Mouse (Mus musculus): ENCODE data around the gene Pecam1.
A peak's percentile ranks its signal among the peaks of the same experiment; 100 is the strongest.
"Not testable (repeated sequence)": the region's sequence is repeated elsewhere in the genome, so short reads cannot be mapped to it uniquely, and the experiment has no call there.

Pecam1 gene

DNA sequence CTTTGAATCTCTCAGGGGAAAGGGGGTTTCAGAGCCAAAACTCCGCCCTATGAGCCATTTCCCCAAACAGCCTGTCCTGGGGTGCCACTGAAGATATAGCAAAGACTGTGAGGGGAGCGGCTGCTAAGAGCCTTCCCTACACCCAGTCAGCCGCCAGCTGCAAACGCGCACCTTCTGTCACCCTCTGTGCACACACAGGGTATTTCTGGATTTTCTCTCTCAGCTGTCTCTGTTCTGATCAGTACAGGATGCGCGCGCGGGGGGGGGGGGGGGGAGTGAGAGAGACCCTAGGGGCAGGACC is 80.6 kb downstream of the Pecam1 start:
- DNase-seq (ENCODE audit: extremely low read depth, insufficient read length, low spot score) = no peak

DNA sequence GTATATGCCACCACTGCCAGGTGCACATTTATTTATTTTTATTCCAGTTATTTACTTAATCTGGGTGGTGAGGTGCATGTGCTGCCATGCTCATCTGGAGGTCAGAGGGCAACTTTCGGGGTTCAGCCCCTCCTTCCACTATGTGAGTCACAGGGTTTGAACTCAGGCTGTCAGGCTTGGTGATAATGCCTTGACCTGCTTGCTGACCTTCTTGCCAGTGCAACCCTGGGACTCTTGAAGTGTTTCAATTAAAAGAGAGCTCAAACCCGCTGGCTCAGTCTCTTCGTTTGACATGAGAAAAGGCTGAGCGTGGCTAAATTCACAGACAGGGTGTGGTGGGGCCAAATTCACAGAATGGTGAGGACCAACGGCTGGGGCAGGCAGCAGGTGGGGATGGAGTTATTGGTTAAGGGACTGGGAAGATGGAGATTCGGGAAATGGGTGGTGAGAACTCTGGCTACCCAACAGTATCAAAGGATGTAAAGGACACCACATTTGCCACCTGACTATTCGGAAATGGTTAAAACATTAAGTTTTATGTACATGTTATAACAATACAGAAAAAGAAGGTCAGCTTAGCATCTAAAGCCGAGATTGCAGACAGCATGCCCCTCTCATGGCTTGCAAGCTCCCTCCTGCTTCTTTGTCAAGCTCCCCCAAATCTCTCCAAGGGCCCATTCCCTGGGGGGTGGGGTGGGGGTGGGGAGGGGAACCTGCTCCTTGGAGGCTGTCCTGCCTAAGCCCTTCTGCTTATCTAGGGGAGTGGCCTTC is 81.1 kb downstream of the Pecam1 start:
- DNase-seq (ENCODE audit: extremely low read depth, insufficient read length, low spot score) = no peak

DNA sequence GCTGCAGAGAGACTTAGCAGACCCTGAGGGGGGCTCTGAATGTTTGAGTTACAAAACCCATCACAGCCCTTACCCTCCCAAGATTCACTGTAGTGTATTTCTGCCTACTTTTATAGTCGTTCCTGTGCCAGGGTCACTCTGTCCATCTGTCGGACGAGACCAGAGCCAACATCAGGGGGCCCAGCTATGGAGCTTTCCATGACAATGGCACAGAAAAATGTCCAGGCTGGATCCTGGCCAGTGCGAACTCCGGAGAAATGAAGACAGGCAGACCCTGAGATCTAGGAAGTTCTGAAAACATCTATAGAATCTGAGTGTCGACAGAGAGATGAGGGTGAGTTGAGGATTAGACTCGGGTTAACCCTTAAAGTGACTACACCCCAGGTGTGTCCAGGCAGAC is 82.1 kb downstream of the Pecam1 start:
- no peak for DNase-seq (ENCODE audit: extremely low read depth, insufficient read length, low spot score)

DNA sequence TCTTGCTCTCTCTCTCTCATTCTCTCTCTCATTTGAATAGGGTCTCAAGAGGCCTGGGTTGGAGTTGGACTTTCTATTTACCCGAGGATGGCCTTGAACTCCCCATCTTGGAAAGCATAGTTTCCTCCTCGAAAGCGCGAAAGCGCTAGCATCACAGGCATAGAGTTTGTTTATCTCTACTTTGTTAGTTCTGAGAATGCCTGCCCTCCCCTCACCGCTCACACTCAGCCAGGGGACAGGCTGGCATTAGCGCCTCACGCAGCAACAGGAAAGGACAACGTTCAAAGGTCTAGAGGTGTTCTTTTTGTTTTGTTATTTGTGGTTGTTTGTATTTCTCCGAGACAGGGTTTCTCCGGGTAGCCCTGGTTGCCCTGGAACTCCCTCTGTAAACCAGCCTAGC is 82.6 kb downstream of the Pecam1 start:
- DNase-seq (ENCODE audit: extremely low read depth, insufficient read length, low spot score) = no peak

DNA sequence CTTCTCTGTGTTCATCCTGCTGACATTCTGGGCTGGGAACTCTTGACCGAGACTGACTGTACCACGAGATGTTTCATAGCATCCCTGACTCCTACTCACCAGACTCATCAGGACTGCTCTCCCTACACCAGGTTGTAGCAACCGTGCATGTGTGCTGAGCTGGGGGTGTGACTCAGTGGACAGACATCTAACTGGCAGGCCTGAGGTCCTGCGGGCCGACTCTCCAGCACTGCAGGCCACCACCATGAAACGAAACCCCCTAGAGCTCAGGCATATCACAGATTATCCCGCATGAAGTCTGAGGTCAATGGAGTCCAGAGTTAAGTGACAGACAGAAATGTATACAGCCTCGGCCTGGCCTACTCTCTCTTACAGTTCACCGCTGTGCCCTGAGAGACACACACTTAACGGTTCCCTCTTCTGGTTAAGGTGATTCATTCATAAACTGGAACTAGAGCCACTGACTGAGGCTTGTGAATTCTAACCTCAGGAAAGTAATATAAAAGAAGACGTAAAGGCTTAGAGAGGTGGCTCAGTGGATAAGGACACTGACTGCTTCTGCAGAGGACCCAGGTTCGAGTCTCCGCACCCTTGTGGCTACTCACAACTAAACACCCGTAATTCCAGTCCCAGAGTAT is 83.8 kb downstream of the Pecam1 start:
- DNase-seq (ENCODE audit: extremely low read depth, insufficient read length, low spot score) = peak; percentile 78

DNA sequence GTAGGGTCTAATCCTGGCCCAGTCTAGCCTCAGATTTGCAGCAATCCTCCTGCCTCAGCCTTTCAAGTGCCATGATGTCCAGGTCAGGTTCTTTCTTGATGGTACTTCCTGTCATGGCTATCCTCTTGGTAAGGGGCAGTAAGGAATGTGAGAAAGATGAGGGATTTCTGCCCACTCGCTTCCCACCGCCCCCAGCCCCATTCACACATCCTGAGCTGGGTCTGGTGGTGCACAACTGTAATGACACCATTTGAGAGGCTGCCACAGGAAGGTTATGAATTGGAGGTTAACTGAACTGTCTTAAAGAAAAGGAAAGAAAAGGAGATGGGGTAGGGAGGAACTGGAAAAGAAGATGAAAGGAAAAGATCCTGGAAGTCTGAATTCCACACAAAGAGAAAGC is 84.6 kb downstream of the Pecam1 start:
- DNase-seq (ENCODE audit: extremely low read depth, insufficient read length, low spot score) = no peak

DNA sequence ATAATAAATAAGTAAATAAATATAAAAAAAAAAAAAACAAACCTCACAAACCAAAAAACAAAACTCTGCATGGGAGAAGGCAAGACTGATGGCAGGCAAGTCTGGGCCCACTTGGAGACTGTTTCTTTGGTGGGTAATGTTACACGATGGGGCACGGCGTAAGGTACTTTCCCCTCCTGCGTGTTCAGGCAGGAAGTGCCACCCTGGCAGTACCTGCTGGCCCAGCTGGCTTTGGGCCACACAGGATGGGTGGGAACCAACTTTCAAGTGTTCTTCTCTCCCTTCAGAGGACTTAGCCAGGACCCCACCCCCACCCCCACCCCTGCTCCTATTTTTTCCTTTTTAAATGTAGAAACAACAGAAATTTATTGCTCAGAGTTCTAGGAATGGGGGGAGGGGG is 85.1 kb downstream of the Pecam1 start:
- no peak for DNase-seq (ENCODE audit: extremely low read depth, insufficient read length, low spot score)

DNA sequence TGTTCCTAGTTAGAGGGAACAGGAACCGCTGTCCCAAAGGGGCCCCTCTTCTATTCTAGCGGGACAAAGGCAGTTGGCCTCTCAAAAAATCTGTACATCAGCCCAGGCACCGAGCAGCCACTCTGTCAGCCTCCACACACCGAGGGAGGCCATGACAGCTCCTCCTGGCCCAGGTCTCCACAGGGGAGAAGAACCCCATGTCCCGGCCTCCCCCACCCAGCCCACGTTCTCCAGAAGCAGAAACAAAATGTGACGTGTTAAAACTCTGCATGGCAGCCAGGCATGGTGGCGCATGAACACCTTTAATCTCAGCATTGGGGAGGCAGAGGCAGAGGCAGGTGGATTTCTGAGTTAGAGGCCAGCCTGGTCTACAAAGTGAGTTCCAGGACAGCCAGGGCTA is 85.7 kb downstream of the Pecam1 start:
- no peak for DNase-seq (ENCODE audit: extremely low read depth, insufficient read length, low spot score)

DNA sequence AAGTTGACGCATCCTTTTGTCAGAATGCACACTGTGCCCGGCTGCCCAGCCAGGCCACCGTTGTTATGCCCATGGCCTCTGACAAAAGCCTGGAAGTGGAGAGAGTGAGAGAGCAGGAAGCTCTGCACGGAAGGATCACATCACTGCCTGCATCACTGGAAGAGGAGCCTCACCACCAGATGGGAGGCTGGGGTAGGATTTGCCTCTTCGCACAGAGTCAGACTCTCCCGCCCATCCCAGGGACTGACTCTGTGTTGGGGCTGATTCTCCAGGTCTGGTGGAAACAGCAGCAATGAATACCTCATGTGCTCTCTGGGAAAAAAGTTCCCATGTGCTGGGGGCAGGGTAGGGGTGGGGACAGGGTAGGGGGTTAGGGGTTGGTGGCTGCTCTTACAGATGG is 86.6 kb downstream of the Pecam1 start:
- DNase-seq (ENCODE audit: extremely low read depth, insufficient read length, low spot score) = no peak

DNA sequence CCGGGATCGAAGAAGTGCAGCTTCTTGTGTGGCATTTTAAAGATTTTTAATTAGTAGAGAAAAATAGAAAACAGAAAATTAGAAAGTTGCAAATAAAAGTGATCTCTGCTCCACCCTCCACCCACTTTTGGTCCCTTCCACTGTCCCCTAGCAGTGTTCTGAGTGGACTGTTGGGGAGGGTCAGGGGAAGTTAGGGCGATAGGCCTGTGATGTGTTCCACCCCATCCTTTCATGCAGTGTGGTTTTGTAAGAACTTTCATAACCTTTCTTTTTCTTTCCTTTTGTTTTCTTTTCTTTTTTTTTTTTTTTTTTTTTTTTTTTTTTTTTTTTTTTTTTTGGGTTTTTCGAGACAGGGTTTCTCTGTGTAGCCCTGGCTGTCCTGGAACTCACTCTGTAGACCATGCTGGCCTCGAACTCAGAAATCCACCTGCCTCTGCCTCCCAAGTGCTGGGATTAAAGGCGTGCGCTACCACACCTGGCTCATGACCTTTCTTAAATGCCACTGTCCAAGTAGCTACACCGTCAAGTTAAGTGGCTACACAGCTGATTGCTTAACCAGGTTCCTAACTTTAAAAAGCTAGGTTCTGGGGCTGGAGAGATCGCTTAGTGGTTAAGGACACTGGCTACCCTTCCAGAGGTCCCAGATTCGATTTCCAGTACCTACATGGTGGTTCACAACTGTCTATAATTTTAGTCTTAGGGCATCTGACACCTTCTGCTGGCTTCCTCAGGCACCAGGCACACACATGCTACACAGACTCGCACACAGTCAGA is 87.6 kb downstream of the Pecam1 start:
- DNase-seq (ENCODE audit: extremely low read depth, insufficient read length, low spot score) = no peak

DNA sequence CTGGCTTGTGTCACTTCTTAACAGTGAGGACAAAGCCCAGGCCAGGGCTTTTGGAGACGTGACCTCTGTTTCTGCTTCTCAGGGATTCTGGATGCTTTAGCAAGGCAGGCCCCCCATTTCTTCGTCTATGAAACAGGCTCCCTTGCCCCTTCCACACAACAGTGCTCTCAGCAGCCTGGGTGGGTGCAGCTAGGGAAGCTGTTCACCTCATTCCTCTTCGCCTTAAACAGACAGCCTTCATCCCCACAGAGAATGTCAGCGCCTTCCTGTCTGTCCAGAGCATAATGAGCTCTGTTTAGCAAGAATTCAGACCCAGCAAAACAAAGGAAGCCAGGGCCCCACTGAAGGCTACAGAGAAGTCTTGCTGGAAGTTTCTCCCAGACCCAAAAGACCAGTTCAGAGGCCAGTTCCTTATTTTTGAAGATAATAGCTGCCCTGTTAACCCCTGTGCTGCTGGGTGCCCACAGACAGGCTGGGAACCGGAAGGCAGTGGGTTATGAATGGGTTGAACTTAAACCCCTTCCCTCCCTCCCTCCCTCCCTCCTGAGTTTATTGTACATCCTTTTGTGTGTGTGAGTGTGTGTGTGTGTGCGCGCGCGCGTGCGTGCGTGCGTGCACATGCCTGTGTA is 89.9 kb downstream of the Pecam1 start:
- no peak for DNase-seq (ENCODE audit: extremely low read depth, insufficient read length, low spot score)

DNA sequence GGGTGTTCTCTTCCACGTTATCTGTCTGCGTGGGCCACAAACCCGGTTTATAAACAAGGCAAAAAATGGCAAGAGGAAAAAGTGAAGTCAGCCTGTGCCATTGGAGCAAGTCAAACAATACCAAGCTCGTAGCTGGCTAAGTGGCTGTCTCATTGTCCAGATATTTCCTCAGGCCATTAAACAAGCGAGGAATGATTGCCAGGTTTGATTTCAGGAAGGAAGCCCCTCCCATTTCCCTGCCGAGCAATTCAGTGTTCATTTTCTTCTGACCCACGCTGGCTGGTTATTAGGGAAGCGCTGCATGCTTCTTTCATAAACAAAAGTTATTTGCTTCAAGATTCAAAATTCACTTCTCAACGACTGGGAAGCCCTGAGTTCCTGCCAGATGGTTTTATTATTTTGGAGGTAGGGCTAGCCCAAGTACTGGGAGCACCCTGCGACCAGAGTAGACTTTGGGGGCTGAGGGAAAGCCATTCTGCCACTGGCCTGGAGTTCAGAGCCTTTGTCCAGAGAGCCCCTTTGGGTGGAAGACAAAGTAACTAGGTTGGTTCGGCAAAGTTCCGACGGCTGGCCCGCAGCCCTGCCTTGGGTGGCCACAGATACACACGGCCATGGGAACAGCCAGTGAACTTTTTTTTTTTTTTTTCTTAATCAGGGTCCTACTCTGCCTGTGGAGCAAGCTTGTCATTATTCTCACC is 90.7 kb downstream of the Pecam1 start:
- peak; percentile 50 for DNase-seq (ENCODE audit: extremely low read depth, insufficient read length, low spot score)

DNA sequence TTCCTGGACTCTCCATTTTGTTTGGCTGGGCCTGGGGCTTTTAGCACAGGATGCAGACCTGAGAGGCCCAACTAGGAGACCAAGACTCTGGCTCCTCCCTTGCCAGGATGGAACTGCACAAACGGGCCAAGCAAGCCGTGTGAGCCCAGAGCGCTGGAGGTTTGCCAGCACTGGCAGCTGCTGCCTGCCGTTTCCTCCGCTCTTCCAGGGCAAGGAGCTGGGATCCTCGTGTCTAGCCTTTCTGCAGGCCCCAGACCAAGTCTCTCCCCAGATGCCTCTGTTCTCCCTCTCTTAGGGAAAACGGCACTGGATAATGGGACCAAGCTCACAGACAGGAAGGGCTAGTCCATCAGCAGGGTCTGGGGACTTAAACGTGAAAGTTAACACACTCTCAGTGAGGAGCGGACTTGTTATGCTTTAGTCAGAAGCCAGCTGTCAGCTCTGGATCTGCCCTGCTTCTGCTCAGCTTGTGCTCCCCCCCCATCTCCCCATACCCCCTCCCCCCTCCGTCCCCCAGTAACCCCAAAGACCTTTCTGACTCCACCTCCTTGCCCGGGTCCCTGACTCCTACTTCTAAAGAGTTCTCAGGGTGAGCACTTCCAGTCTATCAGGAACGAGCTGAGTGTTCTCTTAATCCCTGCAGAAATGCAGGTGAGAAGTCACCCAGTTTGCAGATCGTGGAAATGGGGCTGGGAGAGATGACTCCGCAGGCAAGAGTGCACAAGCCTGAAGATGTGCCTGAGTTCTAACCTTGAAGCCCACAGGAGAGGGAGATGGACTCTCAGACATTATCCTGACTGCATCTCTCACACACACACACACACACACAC is 92.2 kb downstream of the Pecam1 start:
- peak; percentile 83 for DNase-seq (ENCODE audit: extremely low read depth, insufficient read length, low spot score)

DNA sequence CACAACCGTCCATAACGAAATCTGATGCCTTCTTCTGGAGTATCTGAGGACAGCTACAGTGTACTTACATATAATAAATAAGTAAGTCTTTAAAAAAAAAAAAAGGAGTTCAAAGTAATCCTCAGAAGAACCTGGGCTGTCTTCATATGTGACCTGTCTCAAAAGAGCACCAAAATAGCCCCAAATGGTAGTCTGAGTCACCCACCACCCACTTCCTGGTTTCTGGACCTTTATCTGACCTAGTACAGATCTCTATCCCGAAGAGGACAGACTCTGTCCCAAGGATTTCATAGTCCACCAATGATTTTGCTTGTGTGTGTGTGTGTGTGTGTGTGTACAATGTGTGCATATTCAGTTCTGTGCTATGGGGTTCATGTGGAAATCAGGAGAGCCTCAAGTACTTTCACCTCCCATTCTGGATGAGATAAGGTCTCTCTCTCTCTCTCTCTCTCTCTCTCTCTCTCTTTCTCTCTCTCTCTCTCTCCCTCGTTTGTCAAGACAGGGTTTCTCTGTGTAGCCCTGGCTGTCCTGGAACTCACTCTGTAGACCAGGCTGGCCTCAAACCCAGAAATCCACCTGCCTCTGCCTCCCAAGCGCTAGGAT is 93.4 kb downstream of the Pecam1 start:
- DNase-seq (ENCODE audit: extremely low read depth, insufficient read length, low spot score) = not testable (repeated sequence)

DNA sequence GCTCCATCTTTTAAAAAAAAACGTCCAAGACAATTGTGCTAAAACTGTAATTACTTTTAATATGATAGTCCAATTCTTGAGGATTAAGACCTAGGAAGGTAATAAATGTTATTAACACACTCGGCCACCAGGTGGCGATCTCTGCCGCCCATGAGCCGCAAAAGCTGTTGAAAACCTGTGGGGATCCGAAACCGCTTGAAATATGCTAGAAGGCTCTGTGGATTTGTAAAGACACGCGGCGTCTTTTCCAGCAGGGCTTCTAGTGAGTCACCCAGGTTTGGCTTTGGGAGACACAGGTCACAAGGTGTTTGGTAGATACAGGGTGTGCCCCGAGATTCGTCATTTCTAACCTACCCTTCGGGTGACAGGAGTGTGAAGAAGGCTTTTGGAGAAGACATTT is 102.1 kb downstream of the Pecam1 start:
- peak; percentile 60 for DNase-seq (ENCODE audit: extremely low read depth, insufficient read length, low spot score)

DNA sequence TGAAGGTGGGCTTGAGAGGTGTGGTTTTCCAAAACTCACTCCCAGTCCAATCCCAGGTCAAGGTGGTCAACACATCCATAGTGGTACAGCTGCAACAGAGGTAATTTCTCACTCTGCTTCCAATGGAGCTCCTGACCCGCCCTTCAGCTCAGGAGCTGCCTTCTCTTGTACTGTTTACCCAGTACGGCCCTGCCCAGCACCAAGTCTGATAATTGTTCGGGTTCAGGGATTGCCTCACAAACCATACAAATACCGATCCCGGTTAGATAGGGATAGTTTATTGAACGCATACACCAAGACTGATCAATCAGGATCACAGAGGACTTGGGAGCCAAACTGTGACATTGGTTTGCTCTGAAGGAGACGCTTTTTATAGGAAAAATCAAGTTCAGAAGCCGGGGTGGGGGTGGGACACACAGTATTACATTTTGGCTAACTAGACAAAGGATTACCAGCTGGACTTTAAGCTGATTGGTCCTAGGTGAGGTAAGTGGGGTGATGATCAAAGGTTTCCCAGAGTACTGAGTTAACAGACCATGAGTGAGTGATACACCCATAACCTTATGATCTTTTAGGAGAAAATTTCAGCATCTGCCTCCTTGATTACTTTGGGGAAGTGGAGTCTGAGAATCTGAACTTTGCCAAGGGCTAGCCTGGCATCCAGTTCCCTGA is 107.3 kb downstream of the Pecam1 start:
- no peak for DNase-seq (ENCODE audit: extremely low read depth, insufficient read length, low spot score)

DNA sequence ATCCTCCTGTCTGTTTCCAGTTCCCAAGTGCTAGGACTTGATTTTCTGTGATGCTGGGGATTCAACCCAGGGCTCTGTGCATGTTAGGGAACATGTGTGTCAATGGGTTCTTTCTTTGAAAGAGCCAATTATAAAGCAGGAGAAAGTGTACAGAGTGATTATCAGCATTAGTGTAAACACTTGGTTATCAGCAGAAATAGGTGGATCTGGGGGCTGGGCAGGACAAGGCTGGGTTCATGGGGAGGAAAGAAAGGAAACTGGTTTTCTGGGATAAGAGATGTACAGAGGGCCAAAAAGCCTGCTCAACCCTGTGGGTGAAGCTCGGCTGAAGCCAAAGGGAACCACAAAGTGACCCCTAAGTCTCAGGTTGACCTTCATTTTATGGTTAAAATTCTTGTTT is 108.8 kb downstream of the Pecam1 start:
- DNase-seq (ENCODE audit: extremely low read depth, insufficient read length, low spot score) = no peak

DNA sequence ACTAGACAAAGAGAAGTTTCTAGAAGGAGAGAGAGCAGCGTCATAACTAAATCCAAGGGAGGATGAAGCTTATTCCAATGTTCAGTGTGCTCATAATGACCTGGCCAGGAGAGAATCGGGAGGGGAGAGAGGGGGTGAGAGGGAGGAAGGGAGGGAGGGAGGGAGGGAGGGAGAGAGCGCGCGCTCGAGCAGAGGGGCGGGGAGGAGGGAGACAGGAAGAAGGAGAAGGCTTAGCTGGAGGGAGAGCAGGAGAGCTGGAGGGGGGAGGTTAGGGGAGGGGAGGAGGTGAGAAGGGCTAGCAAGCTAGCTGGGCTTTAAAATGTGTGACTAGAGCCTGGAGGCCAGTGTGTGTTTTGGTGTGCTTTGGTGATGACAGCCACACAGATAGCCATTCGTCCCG is 110.4 kb downstream of the Pecam1 start:
- no peak for DNase-seq (ENCODE audit: extremely low read depth, insufficient read length, low spot score)

DNA sequence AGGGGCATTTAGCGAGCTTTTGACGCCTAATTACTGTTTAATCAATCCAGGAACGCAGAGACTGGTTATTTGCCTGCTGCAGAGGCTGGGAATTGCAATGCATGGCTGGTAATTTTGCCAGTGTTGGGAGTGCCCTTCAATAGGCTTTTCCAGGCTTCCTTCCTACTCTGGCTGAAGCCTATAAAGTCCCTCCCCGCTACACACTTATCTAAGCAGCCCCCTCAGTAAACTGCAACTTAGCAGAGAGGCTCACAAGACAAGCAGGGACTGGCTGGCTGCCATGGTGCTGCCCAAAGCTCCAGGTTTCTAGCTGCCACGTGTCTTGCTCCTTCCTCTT is 111.1 kb downstream of the Pecam1 start:
- DNase-seq (ENCODE audit: extremely low read depth, insufficient read length, low spot score) = no peak

All from 3134 (cell line).